Mouse (Mus musculus) adrenal gland, adult (tissue): ENCODE results near the gene Bsn.

ENCODE experiments used
- DNase-seq, 2 experiments: peaks; one replicate each; pipeline ENCODE4 v3.0.0; 2022 to 2023; ENCODE audit warnings: low spot score in 1 of 2; ENCODE audit not compliant: inconsistent age in 2 of 2

The Bsn gene

DNA sequence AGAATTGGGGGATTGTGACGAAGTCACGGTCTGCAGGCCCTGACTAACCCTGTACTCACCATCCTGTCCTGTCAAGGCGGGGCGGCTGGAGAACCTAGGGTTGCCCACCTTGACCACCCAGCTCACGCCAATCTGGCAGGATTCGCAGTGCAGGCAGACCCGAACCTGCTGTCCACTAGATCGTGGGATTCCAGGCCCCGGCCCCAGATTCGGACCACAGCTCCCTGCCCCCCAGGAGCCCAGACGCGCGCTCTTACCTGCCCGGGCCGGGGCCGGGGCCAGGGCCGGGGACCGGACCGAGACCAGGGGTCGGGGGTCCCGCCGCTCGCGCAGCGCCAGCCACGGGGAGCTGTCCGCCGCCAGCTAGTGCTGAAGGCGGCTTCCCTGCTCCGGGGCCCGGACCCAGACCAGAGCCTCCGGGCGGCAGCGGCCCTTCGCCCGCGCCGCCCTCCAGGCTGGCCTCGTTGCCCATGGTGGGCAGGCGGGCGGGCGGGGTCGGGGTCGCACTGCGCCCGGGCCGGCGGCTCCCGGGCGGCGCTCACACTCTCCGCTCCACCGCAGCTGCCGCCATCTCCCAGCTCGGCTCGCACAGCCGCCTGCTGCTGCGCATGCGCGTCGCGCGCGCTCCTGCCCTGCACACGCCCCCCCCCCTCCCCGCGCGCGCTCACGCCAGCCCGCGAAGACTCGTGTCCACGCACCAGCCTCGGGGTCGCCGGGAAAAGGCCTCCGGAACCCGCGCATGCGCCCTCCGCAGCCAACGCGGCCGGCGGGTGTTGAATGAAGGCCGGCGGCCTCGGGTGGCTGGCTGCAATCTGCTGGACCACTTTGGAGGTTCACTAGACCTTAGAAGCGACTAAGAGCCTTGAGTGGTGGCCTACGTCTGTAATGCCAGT is at the start of gene Bsn:
TSS of gene Bsn (minus strand) at position 598 of the 893 bp plus-strand sequence.
- DNase-seq = peak; percentile 65 to 87

DNA sequence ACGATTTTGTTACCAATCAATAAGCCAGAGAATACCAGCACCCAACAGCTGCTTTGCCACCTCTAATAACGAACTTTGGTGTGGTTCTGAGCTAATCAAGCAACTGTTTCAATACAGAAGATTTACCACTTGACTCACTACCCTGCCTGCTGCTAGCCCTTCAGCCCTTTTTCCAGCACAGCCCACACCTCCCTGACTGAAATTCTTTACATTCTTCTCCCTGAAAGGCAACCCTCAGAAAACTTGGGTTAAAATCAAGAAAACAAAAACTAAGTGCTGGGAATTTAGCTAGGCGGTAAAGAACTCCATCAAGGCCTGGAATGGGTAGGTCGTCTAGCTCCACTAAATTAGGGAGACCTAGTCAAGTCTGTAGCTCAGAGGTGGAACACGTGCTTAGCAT is 49.8 kb upstream of the Bsn start:
- DNase-seq = no peak

DNA sequence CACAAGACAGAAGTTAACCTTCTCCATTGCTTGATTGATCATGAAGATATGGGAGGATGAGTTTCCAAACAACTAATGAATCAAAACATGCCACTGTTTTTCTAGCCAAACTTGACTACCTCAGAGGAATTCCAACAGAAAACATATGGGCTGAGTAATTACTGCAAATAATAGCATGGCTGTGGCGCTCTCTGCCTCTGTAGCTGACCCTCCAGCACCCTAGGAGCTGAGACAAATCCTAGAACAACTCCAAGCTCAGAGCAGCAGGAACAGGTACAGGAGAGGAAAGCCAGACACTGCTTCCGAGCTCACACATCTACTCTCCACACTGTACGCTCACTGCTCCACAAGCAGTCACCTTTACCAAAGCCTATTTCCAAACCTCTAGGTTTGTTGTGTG is 48.6 kb upstream of the Bsn start:
- DNase-seq = no peak

DNA sequence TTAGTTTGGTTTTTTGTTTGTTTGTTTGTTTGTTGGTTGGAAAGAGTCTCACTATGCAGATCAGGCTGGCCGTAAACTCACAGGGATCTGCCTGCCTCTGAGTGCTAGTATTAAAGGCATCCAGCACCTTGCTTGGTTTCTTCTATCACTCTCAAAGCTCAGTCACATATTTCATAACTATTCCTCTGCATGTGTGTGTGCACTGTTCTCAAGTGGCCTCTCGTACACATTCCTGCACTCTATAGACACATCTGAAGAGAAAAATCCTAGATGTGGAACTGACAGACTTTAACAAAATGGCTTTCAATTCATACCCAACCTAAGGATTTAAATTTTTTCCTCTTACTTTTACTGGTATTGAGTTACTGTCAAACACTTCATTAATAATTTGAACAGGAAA is 48.2 kb upstream of the Bsn start:
- DNase-seq = no peak

DNA sequence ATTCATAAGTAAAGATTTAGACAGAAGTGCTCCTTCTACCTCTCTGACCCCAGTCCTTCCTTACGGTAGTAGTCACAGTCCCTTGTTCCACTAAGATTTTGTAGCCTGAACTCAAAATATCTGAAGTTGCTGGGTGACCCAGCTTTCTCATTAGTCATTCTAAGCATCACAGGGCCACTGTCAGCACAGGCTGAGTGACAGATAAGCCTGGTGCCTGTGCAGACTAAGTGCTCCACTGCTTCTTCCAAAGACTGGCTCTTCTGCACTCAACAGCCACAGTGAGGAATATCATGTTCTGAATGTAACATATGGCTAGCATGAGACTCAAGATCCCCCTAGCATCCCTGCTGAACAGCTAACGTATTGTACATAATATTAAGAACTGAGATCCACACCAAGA is 44.5 kb upstream of the Bsn start:
- DNase-seq = peak; percentile 52 to 69

DNA sequence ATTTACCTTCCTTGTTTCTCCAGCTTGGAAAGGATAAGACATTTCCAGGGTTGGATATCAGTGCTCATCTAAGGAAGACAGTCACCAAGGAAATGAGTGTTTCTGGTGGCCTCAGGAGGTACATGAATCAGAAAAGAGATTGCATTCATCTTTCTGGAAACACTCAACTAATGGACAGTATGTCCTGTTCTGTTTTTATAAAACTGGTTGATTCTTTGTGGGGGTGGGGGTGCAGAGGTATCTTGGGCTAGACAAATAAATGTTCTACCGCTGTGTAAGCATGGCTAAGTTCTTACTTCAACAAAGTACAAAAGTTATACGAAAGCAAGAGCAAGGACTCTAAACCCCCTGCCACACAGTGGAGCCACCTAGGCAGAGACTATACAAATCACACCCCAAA is 42.7 kb upstream of the Bsn start:
- DNase-seq = no peak

DNA sequence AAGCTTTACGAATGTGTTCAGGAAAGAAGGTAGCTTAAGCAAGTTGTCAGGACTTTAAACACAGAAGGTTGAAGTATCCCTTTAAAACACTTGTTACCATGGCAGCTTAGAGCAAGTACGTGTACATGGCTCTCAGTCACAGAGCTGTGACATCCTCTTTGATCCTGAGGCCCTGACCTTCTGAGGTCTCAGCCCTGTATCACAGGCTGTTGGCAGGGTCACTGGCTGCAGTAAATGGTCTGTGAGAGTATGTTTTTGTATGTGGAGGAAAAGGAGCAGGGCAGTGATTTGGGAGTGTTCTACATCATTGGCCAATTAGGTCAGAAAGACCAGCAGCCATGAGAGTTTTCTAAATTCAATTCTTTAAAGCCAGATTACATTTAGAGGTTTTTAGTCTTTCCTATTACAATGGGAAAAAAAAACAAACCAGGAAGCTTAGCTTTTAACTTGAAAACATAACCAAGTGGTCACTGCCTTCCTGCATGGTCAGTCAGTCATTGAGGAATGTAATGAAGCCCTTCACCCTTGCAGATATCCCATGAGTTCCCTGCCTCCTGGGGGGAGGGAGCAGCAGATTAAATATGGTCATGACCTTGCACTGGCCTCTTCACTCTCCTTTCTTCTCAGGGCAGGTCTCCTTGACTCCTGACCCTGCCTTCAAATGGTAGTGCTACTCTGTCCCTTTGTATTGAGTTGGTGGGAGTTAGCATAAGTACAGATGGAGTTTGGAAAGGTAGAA is 37.9 kb upstream of the Bsn start:
- peak; percentile 69 to 81 for DNase-seq

DNA sequence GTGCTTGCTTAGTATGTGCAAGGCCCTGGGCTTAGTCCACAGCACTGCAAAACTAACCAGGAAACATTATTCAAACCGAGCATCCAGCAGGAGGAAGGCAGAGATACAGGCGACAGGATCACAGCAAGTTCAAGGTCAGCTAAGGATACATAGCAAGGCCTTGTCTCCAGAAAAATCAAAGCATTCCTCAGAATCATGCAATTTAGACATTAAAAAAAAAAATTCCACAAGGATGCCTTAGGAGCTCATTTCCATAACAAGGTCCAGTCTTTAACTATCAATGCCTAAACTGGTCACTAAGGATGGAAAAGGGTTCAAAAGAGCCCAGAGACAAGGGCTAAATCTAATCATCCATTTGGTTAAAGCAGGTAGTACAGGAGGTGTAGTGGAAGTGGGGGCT is 35.0 kb upstream of the Bsn start:
- no peak for DNase-seq

DNA sequence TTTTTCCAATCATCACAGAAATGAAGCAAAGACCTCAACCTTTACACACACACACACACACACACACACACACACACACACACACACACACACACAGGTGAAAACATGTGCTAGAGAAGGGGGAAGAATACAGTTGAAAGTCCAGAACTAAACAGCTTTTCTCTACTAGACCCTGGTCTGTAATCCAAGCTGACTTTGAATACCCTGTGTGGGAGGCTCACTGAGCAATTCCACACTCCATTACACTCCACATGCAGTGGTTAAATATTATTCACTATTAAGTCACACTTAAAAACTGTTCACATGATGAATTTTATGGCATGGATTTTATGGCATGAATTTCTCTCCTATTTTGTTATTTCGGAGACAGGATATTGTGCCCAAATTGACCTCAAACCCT is 33.4 kb upstream of the Bsn start:
- no peak for DNase-seq

DNA sequence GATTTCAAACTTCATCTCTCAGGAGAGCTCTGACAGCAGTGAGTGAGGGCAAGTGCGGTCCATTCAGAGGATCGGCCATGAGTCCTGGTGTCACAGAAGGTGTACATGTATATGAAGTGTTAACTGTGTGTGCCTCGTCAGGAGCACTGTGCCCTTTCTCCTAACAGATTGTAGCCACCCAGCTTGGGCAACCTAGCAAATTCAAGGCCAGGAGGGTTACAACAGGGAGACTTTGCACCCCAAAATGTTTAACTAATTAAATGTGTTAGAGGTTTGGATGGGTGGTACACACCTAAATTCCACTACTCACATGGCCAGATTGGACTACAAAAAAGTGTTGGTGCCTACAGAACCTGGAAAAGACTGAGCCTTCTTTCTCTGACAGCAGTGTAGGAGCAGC is 31.4 kb upstream of the Bsn start:
- no peak for DNase-seq

DNA sequence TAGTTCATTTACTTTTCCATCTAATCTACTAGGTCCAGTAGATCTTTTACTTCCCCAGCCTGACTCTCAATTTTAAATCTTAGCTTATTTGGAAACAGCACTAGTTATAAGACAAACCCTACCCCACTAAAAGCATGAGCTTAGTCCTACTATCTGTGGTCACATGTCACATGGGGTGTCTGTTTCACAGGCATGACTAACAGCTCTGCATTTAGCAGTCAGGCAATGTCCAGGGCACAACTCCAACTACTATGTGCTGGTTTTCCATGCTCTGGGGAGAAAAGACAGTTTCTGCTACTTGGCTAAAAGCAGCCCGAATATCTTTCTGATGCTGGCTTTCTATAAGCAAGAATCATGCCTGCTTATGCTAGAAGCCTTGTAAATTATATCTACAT is 30.2 kb upstream of the Bsn start:
- peak in 1 of 2 experiments; percentile 75 for DNase-seq

DNA sequence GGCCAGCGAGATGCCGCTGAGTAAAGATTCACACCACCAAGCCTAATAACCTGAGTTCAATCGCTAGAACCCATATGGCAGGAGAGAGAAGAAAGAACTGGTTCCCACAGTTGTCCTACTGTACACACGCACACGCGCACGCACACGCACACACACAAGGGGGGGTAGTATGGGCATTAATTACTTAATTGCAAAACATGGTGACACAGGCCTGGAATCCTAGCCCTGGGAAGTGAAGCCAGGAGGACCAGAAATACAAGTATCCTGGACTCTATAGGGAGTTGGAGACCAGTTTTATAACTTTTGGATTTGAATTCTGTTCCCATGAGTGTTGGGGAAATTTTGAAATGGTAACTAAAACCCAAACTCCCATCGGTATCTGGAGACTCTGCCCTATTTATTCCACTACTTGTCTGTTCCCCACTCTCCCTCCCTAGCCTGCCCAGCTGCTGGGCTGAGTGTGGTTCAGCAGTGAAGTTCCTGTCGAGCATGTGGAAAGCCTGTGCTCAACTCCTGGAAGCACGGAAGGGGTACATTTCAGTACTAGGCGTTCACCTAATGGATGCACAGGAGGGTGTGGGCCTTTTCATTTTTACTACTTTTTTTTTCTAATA is 29.7 kb upstream of the Bsn start:
- no peak for DNase-seq

DNA sequence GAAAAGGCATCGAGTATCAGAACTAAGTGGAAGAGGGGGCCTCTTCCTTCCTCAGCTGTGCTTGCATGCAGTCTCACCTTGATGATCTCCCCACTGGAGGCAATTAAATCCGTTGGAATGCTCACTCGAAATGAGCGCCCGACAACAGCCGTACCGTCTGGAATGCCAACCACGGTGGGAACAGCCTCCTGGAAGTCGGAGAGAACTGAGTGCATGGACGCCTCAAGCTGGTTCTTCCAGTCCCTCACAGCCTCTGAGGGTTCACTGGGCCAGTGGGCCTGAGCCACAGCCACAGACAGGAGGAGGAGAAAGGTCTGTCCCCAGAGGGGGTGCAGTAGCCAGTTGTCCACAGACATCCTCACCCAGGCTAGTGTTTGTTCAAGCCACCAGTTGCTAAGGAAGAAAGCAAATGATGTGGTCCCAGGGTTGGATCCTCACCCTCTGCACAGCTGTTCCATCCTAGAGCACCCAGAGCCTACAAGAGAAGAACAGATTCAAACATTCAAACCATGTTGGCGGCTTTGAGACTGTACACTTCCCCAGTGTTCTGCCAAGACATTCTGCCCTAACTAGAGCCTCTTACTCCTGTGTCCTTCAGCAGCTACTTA is 27.9 kb upstream of the Bsn start:
- DNase-seq = no peak

DNA sequence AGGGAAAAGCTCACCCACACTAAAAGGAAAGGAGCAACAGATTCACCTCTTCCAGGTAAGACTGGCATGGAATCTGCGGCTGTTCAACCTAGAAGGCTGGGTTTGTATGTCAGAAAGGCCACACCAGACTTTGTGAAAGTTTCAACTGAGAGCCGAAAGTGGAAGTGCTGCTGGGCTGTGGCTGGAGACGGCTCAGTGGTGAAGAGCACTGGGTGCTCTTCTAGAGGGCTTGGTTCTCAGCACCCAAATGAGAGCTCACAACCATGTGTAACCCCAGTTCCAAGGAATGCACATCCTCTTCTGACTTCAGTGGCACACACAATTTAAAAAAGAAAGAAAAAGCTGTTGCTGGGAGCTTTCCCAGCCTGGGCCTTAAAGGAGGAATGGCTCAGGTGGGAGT is 27.2 kb upstream of the Bsn start:
- DNase-seq = no peak

DNA sequence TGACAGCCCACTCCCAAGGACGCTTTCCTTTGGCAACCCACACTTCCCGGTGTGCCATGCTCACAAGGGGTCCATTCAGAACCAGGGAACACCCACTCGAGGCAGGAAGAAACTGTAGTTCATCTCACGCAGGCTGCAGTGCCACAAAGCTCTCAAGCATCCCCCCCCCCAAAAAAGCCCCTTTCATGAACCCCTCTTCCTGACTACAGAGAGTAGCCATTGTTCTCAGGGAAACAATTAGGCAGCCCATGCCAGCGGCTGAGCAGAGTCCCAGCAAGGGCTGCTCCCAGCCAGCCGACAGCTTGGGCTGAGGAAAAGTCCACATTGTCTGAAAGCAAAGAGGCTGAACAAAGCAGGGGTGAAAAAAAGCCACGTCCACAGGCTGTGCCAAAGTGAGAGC is 22.9 kb upstream of the Bsn start:
- DNase-seq = no peak

DNA sequence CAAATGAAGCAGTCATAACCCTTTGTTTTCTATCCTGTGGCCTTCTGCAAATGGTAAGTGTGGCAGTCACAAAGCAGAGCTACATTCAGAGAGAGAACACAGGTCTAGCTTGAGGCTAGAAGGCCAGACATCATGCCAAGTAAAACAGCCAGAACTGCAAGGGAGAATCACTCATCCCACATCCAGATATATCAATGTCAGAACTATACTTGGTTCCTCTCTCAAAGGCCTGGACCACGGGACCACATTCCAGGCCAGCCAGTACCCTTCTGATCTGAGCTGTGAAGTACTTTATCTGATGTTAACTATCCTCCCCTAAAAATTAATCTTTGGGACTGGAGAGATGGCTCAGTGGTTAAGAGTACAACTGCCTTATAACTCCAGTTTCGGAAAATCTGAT is 22.2 kb upstream of the Bsn start:
- peak in 1 of 2 experiments; percentile 74 for DNase-seq

DNA sequence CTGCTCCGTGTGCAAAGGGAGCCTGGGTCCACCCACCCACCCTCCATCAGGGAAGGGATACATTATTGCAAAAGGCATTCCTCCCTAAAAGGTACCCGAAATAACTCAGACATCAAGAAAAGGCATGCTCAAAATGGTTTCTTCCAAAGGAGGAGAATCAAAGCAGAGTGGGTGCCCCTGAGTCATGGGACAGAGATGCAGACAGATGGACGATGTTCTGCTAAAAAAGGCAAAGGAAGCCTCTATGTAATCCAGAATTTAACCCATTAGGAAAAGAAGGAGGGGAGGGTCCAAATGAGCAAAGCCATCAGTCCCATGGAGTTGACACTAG is 15.4 kb upstream of the Bsn start:
- no peak for DNase-seq

DNA sequence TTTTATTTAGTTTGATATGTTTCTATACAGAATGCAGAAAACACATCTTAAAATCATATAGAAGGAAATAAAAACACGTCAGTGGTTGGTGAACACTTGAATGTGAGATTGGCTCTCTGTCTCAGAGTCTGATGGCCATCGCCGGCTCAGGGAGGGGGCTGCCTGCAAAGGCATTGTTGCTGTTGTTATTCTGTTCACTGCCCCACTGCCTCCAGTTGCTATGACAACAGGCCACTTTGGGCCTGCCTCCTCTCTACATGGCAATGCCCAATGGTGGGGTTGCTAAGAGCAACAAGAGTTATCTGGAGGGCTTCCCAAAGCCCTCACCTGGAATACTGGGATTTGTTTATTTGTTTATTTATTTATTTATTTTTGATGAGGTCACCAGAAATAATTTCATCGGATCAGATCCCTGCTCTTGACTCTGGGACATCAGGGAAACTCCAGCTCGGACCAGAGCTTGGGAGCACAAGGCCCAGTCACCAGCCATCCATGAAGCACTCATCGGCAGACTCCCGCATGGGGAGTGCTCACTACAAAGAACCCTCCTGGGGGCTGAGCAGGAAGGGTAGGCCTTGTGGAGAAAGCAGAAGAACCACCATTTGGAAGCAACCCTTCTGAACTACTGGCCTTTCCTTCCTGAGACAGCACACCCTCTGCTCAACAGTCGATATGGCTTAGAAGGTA is 14.8 kb upstream of the Bsn start:
- DNase-seq = no peak

DNA sequence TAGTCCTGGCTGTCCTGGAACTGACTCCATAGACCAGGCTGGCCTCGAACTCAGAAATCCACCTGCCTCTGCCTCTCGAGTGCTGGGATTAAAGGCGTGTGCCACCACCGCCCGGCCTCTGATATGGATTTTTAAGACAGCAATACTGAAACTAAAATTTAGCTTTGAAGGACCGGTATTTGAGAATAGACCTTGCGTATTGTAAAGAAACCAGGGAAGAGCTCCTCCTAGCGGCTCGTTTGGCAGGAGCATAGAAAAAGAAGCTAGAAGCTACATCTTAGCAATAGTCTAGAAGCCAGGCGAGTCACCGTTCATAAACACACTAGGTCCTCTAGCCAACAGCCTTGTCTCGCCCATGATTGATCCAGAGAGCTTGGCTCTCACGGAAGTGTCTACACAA is 12.8 kb upstream of the Bsn start:
- peak; percentile 73 to 92 for DNase-seq

DNA sequence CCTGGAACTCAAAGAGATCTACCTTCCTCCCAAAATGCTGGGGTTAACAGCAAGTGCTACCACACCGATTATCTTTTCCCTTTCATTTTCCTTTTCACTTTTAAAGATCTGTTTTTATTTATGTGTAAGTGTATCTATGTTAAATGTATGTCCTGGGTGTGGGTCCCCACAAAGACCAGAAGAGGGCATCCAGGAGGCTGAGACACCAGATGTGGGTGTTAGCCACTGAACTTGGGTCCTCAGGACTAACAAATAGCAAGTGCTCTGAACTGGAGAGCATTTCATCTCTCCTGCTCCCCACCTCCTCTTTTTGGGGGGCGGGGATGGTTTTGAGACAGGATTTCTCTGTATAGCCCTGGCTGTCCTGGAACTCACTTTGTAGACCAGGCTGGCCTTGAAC is 12.0 kb upstream of the Bsn start:
- no peak for DNase-seq

DNA sequence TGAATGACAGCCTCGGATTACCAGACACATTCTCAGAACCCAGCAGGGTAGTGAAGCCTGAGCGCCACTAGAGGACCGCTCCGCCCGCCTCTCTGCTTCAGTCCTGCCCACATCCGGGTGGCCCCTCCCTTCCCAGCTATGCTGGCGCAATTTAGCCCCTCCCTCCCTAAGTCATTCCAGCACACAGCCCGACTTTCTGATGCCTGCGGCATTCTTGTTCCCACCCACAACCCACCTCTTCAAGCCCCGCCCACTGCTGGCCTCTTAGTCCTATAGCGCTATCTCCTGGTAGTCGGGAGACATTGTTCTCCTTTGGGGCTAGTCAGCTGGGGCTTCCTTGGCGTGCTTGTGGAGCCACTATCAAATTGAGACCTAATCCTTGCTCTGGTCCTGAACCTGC is 11.0 kb upstream of the Bsn start:
- DNase-seq = peak; percentile 96 to 97
